Mouse (Mus musculus): ENCODE measurements around the gene Tmem131. TPM values are rescaled to one million over a fixed set of nuclear protein-coding genes. Genes with fewer than 3 reads are reported as not detected.

Gene Tmem131
- total RNA-seq, 2 experiments from 2014 or later: 25.2 to 30.5 TPM

GRCm38 (mm10) chr1:36939506-36940380, 3.7 kb downstream of the Tmem131 start:
- intact Hi-C loops (cut with DNase I; ENCODE audit: low total_unique reads): loop anchor here (10.0 kb wide), 1 partner anchor 75 kb away; no protein-coding TSS in a partner anchor
- peak; percentile 94 for DNase-seq

- intact Hi-C loops (cut with DNase I; ENCODE audit: low total_unique reads): loop anchor here (10.0 kb wide), 1 partner anchor 74 kb away; no protein-coding TSS in a partner anchor
These were observed 4.6 kb downstream of the Tmem131 start for GRCm38 (mm10) chr1:36938801-36939286.

GRCm38 (mm10) chr1:36938348-36938747, 5.1 kb downstream of the Tmem131 start:
- no peak for DNase-seq
- intact Hi-C loops (cut with DNase I; ENCODE audit: low total_unique reads): loop anchor here (10.0 kb wide), 1 partner anchor 74 kb away; no protein-coding TSS in a partner anchor

More at GRCm38 (mm10) chr1:36938801-36939286, 4.6 kb downstream of the Tmem131 start:
- peak; percentile 49 for DNase-seq

- no peak for DNase-seq
- intact Hi-C loops (cut with DNase I; ENCODE audit: low total_unique reads): loop anchor here (10.0 kb wide), 1 partner anchor 73 kb away; no protein-coding TSS in a partner anchor
These were observed 5.8 kb downstream of the Tmem131 start for GRCm38 (mm10) chr1:36937648-36938047.

GRCm38 (mm10) chr1:36937015-36937414, 6.5 kb downstream of the Tmem131 start:
- no peak for DNase-seq
- intact Hi-C loops (cut with DNase I; ENCODE audit: low total_unique reads): loop anchor here (10.0 kb wide), 1 partner anchor 72 kb away; no protein-coding TSS in a partner anchor

- DNase-seq: no peak
- intact Hi-C loops (cut with DNase I; ENCODE audit: low total_unique reads): loop anchor here (10.0 kb wide), 1 partner anchor 72 kb away; no protein-coding TSS in a partner anchor
These were observed 6.9 kb downstream of the Tmem131 start for GRCm38 (mm10) chr1:36936567-36936966.

DNA sequence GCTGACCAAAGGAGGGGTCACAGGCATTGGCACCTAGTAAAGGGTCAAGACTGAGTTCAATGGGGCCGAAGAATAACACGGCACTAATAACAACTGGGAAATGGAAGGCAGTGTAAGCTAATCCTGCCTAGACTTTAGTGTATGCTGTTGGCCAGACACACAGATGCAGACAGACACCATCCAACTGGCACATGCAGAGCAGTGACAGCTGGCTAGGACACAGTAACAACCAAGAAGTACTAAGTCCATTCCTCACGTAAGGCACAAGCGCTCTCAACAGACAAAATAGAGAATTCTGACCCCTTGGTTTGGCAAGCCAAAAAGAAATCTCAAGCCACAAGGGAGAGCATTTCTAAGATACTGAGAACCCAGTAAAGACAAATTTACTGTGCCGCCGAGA, 8.7 kb downstream of the Tmem131 start:
- no peak for DNase-seq
- intact Hi-C loops (cut with DNase I; ENCODE audit: low total_unique reads): loop anchor here (10.0 kb wide), 1 partner anchor 70 kb away; no protein-coding TSS in a partner anchor

DNA sequence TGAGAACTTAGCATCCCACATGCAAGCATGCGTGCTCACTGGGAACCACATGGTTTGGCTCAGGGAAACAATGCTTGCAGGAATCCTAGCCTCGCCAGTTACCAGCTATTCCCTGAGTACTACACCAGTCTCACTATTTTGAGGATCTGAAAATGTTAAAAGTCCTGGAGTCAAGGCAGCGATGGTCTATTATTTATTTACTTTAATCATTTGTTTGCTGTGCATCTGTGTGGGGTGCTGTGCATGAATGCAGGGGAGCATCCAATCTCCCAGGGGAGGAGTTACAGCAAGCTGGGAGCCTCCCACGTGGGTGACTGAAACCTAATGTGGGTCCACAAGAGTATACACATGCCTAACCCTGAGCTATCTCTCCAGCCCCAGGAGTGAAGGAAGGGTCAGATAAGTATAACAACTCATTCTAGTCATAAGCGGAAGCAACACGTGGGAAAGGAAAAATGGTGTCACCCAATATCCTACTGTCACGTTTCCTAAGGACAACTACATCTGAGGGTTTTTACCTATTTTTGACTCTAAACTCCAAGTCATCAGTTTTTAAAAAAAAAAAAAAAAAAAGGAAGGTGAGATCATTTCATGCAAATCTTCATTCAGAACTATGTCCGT, 9.4 kb downstream of the Tmem131 start:
- intact Hi-C loops (cut with DNase I; ENCODE audit: low total_unique reads): loop anchor here (10.0 kb wide), 1 partner anchor 69 kb away; no protein-coding TSS in a partner anchor
- no peak for DNase-seq

GRCm38 (mm10) chr1:36932231-36932630, 11.2 kb downstream of the Tmem131 start:
- DNase-seq: no peak
- intact Hi-C loops (cut with DNase I; ENCODE audit: low total_unique reads): loop anchor here (10.0 kb wide), 1 partner anchor 67 kb away; no protein-coding TSS in a partner anchor

DNA sequence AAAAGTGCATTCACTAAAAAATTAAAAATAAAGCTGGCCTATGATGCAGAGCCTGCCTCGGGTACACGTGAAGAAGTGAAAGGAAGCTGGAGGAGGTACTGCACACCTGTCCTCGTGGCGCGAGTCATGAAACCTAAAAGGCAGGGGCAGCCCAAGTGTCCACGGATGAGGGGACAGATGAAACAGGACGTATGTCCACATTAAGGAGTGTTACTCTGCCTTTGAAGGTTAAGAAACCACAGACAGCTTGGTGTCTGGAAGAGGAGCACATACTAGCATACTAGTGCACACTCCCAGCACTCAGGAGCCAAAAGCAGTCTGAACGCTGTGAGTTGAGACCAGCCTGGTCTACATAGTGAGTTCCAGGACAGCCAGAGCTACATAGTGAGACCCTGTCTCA, 12.6 kb downstream of the Tmem131 start:
- intact Hi-C loops (cut with DNase I; ENCODE audit: low total_unique reads): loop anchor here (10.0 kb wide), 1 partner anchor 66 kb away; no protein-coding TSS in a partner anchor
- no peak for DNase-seq

- no peak for DNase-seq
- intact Hi-C loops (cut with DNase I; ENCODE audit: low total_unique reads): loop anchor here (10.0 kb wide), 2 partner anchors 65 to 205 kb away; no protein-coding TSS in a partner anchor
These were observed 13.5 kb downstream of the Tmem131 start for GRCm38 (mm10) chr1:36929996-36930395.

- intact Hi-C loops (cut with DNase I; ENCODE audit: low total_unique reads): loop anchor here (10.0 kb wide), 1 partner anchor 206 kb away; no protein-coding TSS in a partner anchor
- DNase-seq: no peak
These were observed 14.8 kb downstream of the Tmem131 start for GRCm38 (mm10) chr1:36928357-36929330.

DNA sequence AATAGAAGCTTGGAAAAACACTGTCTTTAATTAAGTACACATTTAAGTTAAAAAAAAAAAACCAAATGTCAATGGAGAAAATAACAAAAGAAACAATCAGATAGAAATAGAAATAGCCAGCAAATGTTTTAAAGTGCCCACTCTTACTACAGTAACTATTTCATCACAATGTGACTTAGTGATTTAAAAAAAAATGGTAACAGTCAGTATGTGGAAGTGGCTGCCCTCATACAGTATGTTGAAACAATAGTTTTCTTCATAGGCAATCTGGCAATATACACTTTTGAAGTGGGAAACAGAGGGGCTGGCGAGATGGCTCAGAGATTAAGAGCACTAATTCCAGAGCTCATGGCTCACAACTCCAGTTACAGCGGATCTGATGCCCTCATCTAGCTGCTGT, 15.9 kb downstream of the Tmem131 start:
- intact Hi-C loops (cut with DNase I; ENCODE audit: low total_unique reads): loop anchor here (10.0 kb wide), 1 partner anchor 207 kb away; no protein-coding TSS in a partner anchor
- DNase-seq: no peak

DNA sequence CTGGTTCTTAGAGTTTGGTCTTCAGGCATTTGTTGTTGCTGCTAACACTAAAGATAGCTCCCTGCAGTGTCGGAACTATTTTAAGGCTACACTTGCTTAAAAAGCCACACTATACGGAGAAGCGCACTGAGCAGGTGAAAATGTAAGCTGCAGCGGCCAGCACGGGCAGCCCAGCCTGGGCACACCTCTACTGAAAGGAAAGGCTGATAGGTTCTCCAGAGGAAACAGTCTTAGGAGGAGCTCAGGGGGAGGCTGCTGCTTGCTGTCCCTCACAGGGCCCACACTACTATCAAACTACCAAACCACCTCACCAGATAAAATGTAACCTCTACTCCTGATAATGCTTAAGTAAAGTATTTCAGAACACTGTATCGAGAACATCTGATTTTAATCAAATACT, 16.7 kb downstream of the Tmem131 start:
- no peak for DNase-seq
- intact Hi-C loops (cut with DNase I; ENCODE audit: low total_unique reads): loop anchor here (10.0 kb wide), 1 partner anchor 208 kb away; no protein-coding TSS in a partner anchor

DNA sequence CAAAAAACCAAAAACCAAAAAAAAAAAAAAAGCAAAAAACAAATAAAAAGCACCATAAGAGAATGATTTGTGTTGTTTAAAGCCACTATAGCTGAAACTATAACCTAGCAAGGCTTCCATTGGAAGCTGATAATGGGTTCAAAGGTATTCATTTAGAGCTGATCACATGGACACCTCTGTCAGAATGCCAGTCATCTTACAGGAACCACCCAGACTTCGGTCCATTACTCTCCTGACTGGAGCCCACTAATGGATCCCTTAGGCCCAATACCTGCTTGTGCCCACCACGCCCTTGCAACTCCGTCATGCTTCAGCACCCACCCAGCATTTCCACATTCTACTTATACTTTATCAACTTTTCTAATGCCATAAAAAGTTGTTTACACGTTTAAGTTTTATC, 17.2 kb downstream of the Tmem131 start:
- intact Hi-C loops (cut with DNase I; ENCODE audit: low total_unique reads): loop anchor here (10.0 kb wide), 1 partner anchor 209 kb away; no protein-coding TSS in a partner anchor
- DNase-seq: no peak

GRCm38 (mm10) chr1:36925781-36926180, 17.7 kb downstream of the Tmem131 start:
- intact Hi-C loops (cut with DNase I; ENCODE audit: low total_unique reads): loop anchor here (10.0 kb wide), 1 partner anchor 209 kb away; no protein-coding TSS in a partner anchor
- no peak for DNase-seq

DNA sequence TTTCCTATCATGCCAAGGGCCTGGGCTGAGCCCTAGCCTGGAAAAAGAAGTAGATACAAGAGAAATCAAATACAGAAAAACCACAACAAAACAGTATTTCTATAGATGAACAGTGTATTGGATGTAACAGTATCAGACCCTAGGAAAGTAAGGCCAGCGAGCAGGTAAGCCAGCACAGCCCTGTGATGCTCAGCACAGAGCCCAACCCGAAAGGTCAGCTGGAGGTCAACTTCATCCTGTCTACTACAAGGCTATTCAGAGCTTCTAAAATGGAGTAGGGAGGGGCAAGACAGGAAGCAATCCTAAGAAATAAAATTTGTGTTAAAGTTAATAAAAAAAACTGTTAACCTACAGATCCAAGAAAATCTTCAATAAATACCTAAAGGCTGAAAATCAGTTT, 18.6 kb downstream of the Tmem131 start:
- DNase-seq: no peak
- intact Hi-C loops (cut with DNase I; ENCODE audit: low total_unique reads): loop anchor here (10.0 kb wide), 1 partner anchor 210 kb away; no protein-coding TSS in a partner anchor

- DNase-seq: no peak
- intact Hi-C loops (cut with DNase I; ENCODE audit: low total_unique reads): loop anchor here (10.0 kb wide), 1 partner anchor 211 kb away; no protein-coding TSS in a partner anchor
These were observed 19.6 kb downstream of the Tmem131 start for GRCm38 (mm10) chr1:36923911-36924310.
